Mouse (Mus musculus) ES-E14 (cell line): ENCODE results near the gene Ncaph. TPM values are rescaled to one million over a fixed set of nuclear protein-coding genes. Genes with fewer than 3 reads are reported as not detected.

Experiments used
- DNase-seq: peaks from one replicate; pipeline ENCODE4 v3.0.0-alpha.2; 2013; ENCODE audit warnings: low read depth, low spot score
- H3K27ac ChIP-seq: 2 replicates; pipeline ENCODE4 v1.5.1; 2012; ENCODE audit warnings: low read depth, mild to moderate bottlenecking, low read length, moderate library complexity, mixed read lengths; ENCODE audit not compliant: poor library complexity, insufficient read depth, severe bottlenecking
- H3K36me3 ChIP-seq: 2 replicates; pipeline ENCODE4 v1.6.1; 2012; ENCODE audit warnings: mild to moderate bottlenecking, low read length, moderate library complexity, mixed read lengths; ENCODE audit not compliant: control insufficient read depth, poor library complexity, insufficient read depth, severe bottlenecking
- H3K4me1 ChIP-seq, 2 experiments: fragments of 150-350 bp in 1 of 2; sonication (generic) in 1 of 2; 2 replicates each; pipeline ENCODE4 v1.6.1; 2012; ENCODE audit warnings: low read length in 2 of 2, mild to moderate bottlenecking in 1 of 2, mixed read lengths in 1 of 2; ENCODE audit not compliant: control insufficient read depth in 2 of 2, insufficient read depth in 2 of 2, poor library complexity in 1 of 2
- H3K4me3 ChIP-seq, 2 experiments: fragments of 150-350 bp in 1 of 2; sonication (generic) in 1 of 2; 2 replicates each; pipeline ENCODE4 v1.5.1; 2012; ENCODE audit warnings: low read length in 2 of 2, low read depth in 1 of 2, mild to moderate bottlenecking in 1 of 2, mixed read lengths in 1 of 2; ENCODE audit not compliant: insufficient read depth in 1 of 2, poor library complexity in 1 of 2, severe bottlenecking in 1 of 2
- H3K9ac ChIP-seq: 2 replicates; pipeline ENCODE4 v1.6.1; 2012; ENCODE audit warnings: low read depth, mild to moderate bottlenecking, low read length, mixed read lengths; ENCODE audit not compliant: poor library complexity, insufficient read depth, severe bottlenecking
- H3K9me3 ChIP-seq: fragments of 150-350 bp; sonication (generic); 2 replicates; pipeline ENCODE4 v1.6.1; 2012; ENCODE audit warnings: low read depth, mild to moderate bottlenecking, low read length; ENCODE audit not compliant: control insufficient read depth, insufficient read depth
- CHD2 ChIP-seq: IDR thresholded peaks from 2 replicates; pipeline ENCODE4 v1.6.1; 2014; ENCODE audit warnings: mild to moderate bottlenecking, low read depth, low read length, inconsistent platforms
- HCFC1 ChIP-seq: IDR thresholded peaks from 2 replicates; pipeline ENCODE4 v1.6.1; 2012; ENCODE audit warnings: low read length, inconsistent platforms, borderline replicate concordance; ENCODE audit not compliant: insufficient read depth
- MAFK ChIP-seq: IDR thresholded peaks from 2 replicates; pipeline ENCODE4 v1.6.1; 2014; ENCODE audit warnings: mild to moderate bottlenecking, low read depth, low read length, inconsistent platforms; ENCODE audit not compliant: insufficient read depth
- ZC3H11A ChIP-seq: IDR thresholded peaks from 2 replicates; pipeline ENCODE4 v1.6.1; 2012; ENCODE audit warnings: low read depth, mild to moderate bottlenecking, inconsistent platforms, low read length, borderline replicate concordance
- ZNF384 ChIP-seq: IDR thresholded peaks from 2 replicates; pipeline ENCODE4 v1.6.1; 2012; ENCODE audit warnings: low read depth, low read length, inconsistent platforms
- in situ Hi-C, 2 experiments: fragments of 600-800 bp; cut with MboI; formaldehyde crosslinking; loops; one replicate each; pipeline ENCODE4 v1.15.1; 2025; ENCODE audit warnings: low sequenced_read_pairs in 2 of 2, inconsistent platforms in 1 of 2; ENCODE audit not compliant: unreplicated experiment in 2 of 2
- total RNA-seq: library from RNA; depleted of rRNA; stranded (reverse); fragments of 300-350 nt; gene quantifications from 2 replicates; pipeline ENCODE4 v1.2.3, GENCODE M21; 2012

Gene Ncaph
- total RNA-seq, 1 experiment, result 45.9 TPM

- TF ChIP-seq ZC3H11A (no peak), CHD2 (no peak)
Observed at GRCm38 (mm10) chr2:127145699-127146098, 11.9 kb upstream of the Ncaph start.

GRCm38 (mm10) chr2:127143158-127144063 is 9.7 kb upstream of the Ncaph start, which contains the start of gene Itpripl1:
Gene Itpripl1, minus strand, starts transcription at chr2:127143442.
- H3K4me3 ChIP-seq, result peak within 1 kb of the TSS; percentile 79 to 89
- H3K4me1 ChIP-seq, result peaks cover 0 to 9% of the 10 kb centered on the region in 2 experiments; a peak in 2 of 4 replicates
- H3K9ac ChIP-seq, result peak within 1 kb of the TSS; percentile 84
- in situ Hi-C loops, result no loop called here
- peaks cover 12% of the 10 kb centered on the region for H3K36me3 ChIP-seq
- no peak for TF ChIP-seq MAFK
- no peak for TF ChIP-seq HCFC1
- TF ChIP-seq CHD2, result no peak
- no peak for TF ChIP-seq ZNF384
- no peak for TF ChIP-seq ZC3H11A
- 0 out of 2 replicates have a peak within 1 kb of the TSS, but pooled peaks have one; percentile 11 for H3K27ac ChIP-seq
- peak; percentile 44 for DNase-seq
- no peaks in the 10 kb centered on the region for H3K9me3 ChIP-seq

More at GRCm38 (mm10) chr2:127145699-127146098, 11.9 kb upstream of the Ncaph start:
- in situ Hi-C loops, result no loop called here
- no peaks in the 10 kb centered on the region for H3K9me3 ChIP-seq
- no peak overlapping the region for H3K9ac ChIP-seq
- H3K4me1 ChIP-seq, result peaks cover 0 to 9% of the 10 kb centered on the region in 2 experiments; a peak in 2 of 4 replicates
- DNase-seq, result no peak
- H3K4me3 ChIP-seq, result no peak overlapping the region
- H3K36me3 ChIP-seq, result peaks cover 7% of the 10 kb centered on the region
- no peak overlapping the region for H3K27ac ChIP-seq

GRCm38 (mm10) chr2:127142577-127143157 is 8.9 kb upstream of the Ncaph start:
- TF ChIP-seq ZNF384 (no peak), MAFK (no peak), HCFC1 (no peak), ZC3H11A (no peak), CHD2 (no peak)
- Histone ChIP-seq H3K36me3 (peaks cover 12% of the 10 kb centered on the region), H3K4me1 (peaks cover 0 to 13% of the 10 kb centered on the region in 2 experiments; a peak in 2 of 4 replicates), H3K4me3 (peak overlapping the region; percentile 79 to 89), H3K9me3 (no peaks in the 10 kb centered on the region), H3K9ac (peak overlapping the region; percentile 84), H3K27ac (0 out of 2 replicates have a peak overlapping the region, but pooled peaks have one; percentile 11)
- in situ Hi-C loops, result no loop called here
- no peak for DNase-seq

GRCm38 (mm10) chr2:127142031-127142430 is 8.3 kb upstream of the Ncaph start:
- no peaks in the 10 kb centered on the region for H3K9me3 ChIP-seq
- peaks cover 12% of the 10 kb centered on the region for H3K36me3 ChIP-seq
- DNase-seq, result no peak
- H3K4me1 ChIP-seq, result peaks cover 0 to 13% of the 10 kb centered on the region in 2 experiments; a peak in 2 of 4 replicates
- 0 out of 2 replicates have a peak overlapping the region, but pooled peaks have one; percentile 7 for H3K9ac ChIP-seq
- no peak overlapping the region for H3K27ac ChIP-seq
- TF ChIP-seq ZC3H11A, result no peak
- TF ChIP-seq MAFK, result no peak
- in situ Hi-C loops, result no loop called here
- H3K4me3 ChIP-seq, result peak overlapping the region in 1 of 2 experiments; percentile 89; a peak in 1 of 4 replicates
